Mouse (Mus musculus): ENCODE results near the gene Gm815. TPM values are rescaled to one million over a fixed set of nuclear protein-coding genes. Genes with fewer than 3 reads are reported as not detected.

The Gm815 gene
- polyA plus RNA-seq (2015; fragmentation: Nextera tagmentation; extraction: Ambion mirVana) = not detected in 2 replicates

GRCm38 (mm10) chr19:26885616-26886015 lies at the start of gene Gm815:
Gene Gm815, plus strand, starts transcription at chr19:26885881.
- no peak for ATAC-seq (ENCODE audit: low FRiP score)
- WGBS = 80% methylated on average over 6 of the region's 6 CpGs
- Histone ChIP-seq H3K9ac (replicated peaks) (no peak within 1 kb of the TSS), H3K27me3 (replicated peaks) (no peaks in the 10 kb centered on the region), H3K36me3 (no peaks in the 10 kb centered on the region), H3K9me3 (replicated peaks) (no peaks in the 10 kb centered on the region), H3K4me2 (no peak within 1 kb of the TSS), H3K27ac (replicated peaks) (no peak within 1 kb of the TSS), H3K4me1 (peaks cover 4% of the 10 kb centered on the region; the same call in 1 of the 2 replicates), H3K4me3 (replicated peaks) (no peak within 1 kb of the TSS)

GRCm38 (mm10) chr19:26837626-26838025 lies 48.1 kb upstream of the Gm815 start:
- Histone ChIP-seq H3K27me3 (replicated peaks) (no peaks in the 10 kb centered on the region), H3K4me2 (no peak overlapping the region), H3K36me3 (no peaks in the 10 kb centered on the region), H3K4me3 (replicated peaks) (no peak overlapping the region), H3K4me1 (no peaks in the 10 kb centered on the region), H3K9me3 (replicated peaks) (no peaks in the 10 kb centered on the region), H3K9ac (replicated peaks) (no peak overlapping the region), H3K27ac (replicated peaks) (no peak overlapping the region)
- WGBS = 83% methylated on average over 1 of the region's 1 CpGs
- ATAC-seq (ENCODE audit: low FRiP score) = no peak

- Histone ChIP-seq H3K4me2 (no peak overlapping the region), H3K9me3 (replicated peaks) (no peaks in the 10 kb centered on the region; the same call in 1 of the 2 replicates), H3K9ac (replicated peaks) (no peak overlapping the region), H3K4me1 (peaks cover 24% of the 10 kb centered on the region), H3K27ac (replicated peaks) (peak overlapping the region; percentile 97), H3K27me3 (replicated peaks) (no peaks in the 10 kb centered on the region), H3K36me3 (no peaks in the 10 kb centered on the region), H3K4me3 (replicated peaks) (no peak overlapping the region)
- ATAC-seq (ENCODE audit: low FRiP score) = no peak
- WGBS = 62% methylated on average over 6 of the region's 6 CpGs
Observed at GRCm38 (mm10) chr19:26843896-26844295, 41.8 kb upstream of the Gm815 start.

- Histone ChIP-seq H3K9me3 (replicated peaks) (no peaks in the 10 kb centered on the region; the same call in 1 of the 2 replicates), H3K4me1 (peaks cover 24% of the 10 kb centered on the region)
- 4% methylated on average over 8 of the region's 8 CpGs for WGBS
Observed at GRCm38 (mm10) chr19:26844813-26845212, 40.9 kb upstream of the Gm815 start.

GRCm38 (mm10) chr19:26845276-26846016 lies 40.2 kb upstream of the Gm815 start:
- Histone ChIP-seq H3K9ac (replicated peaks) (peak overlapping the region; percentile 60), H3K4me3 (replicated peaks) (peak overlapping the region; percentile 49), H3K27ac (replicated peaks) (peak overlapping the region; percentile 97), H3K4me2 (peak overlapping the region; percentile 62), H3K27me3 (replicated peaks) (no peaks in the 10 kb centered on the region), H3K4me1 (peaks cover 24% of the 10 kb centered on the region), H3K9me3 (replicated peaks) (no peaks in the 10 kb centered on the region; the same call in 1 of the 2 replicates), H3K36me3 (no peaks in the 10 kb centered on the region)
- peak; percentile 94 for ATAC-seq (ENCODE audit: low FRiP score)
- WGBS = under 1% methylated on average over 16 of the region's 16 CpGs

More at GRCm38 (mm10) chr19:26844813-26845212, 40.9 kb upstream of the Gm815 start:
- H3K4me3 ChIP-seq (replicated peaks) = peak overlapping the region; percentile 49
- H3K27ac ChIP-seq (replicated peaks) = peak overlapping the region; percentile 97
- peak; percentile 60 for ATAC-seq (ENCODE audit: low FRiP score)
- no peaks in the 10 kb centered on the region for H3K36me3 ChIP-seq
- H3K27me3 ChIP-seq (replicated peaks) = no peaks in the 10 kb centered on the region
- H3K9ac ChIP-seq (replicated peaks) = peak overlapping the region; percentile 21; the same call in 1 of the 2 replicates
- H3K4me2 ChIP-seq = peak overlapping the region; percentile 62

GRCm38 (mm10) chr19:26846017-26846285 lies 39.7 kb upstream of the Gm815 start:
- H3K27ac ChIP-seq (replicated peaks) = peak overlapping the region; percentile 97
- no peaks in the 10 kb centered on the region for H3K36me3 ChIP-seq
- ATAC-seq (ENCODE audit: low FRiP score) = peak; percentile 46
- 0% methylated on average over 1 of the region's 1 CpGs for WGBS
- no peaks in the 10 kb centered on the region; the same call in 1 of the 2 replicates for H3K9me3 ChIP-seq (replicated peaks)
- H3K27me3 ChIP-seq (replicated peaks) = no peaks in the 10 kb centered on the region
- H3K4me3 ChIP-seq (replicated peaks) = peak overlapping the region; percentile 49
- H3K4me1 ChIP-seq = peaks cover 24% of the 10 kb centered on the region
- peak overlapping the region; percentile 62 for H3K4me2 ChIP-seq
- H3K9ac ChIP-seq (replicated peaks) = peak overlapping the region; percentile 60

GRCm38 (mm10) chr19:26851017-26851782 lies 34.5 kb upstream of the Gm815 start:
- Histone ChIP-seq H3K27me3 (replicated peaks) (no peaks in the 10 kb centered on the region; the same call in 1 of the 2 replicates), H3K9me3 (replicated peaks) (no peaks in the 10 kb centered on the region; the same call in 1 of the 2 replicates), H3K9ac (replicated peaks) (no peak overlapping the region), H3K4me2 (no peak overlapping the region), H3K4me1 (peaks cover 9% of the 10 kb centered on the region), H3K36me3 (no peaks in the 10 kb centered on the region), H3K27ac (replicated peaks) (no peak overlapping the region), H3K4me3 (replicated peaks) (no peak overlapping the region)
- ATAC-seq (ENCODE audit: low FRiP score) = no peak
- 72% methylated on average over 10 of the region's 10 CpGs for WGBS

GRCm38 (mm10) chr19:26852325-26852900 lies 33.3 kb upstream of the Gm815 start:
- Histone ChIP-seq H3K9ac (replicated peaks) (no peak overlapping the region), H3K27ac (replicated peaks) (no peak overlapping the region), H3K9me3 (replicated peaks) (no peaks in the 10 kb centered on the region; the same call in 1 of the 2 replicates), H3K4me3 (replicated peaks) (no peak overlapping the region), H3K4me2 (no peak overlapping the region), H3K4me1 (no peaks in the 10 kb centered on the region), H3K36me3 (no peaks in the 10 kb centered on the region), H3K27me3 (replicated peaks) (no peaks in the 10 kb centered on the region; the same call in 1 of the 2 replicates)
- WGBS = 61% methylated on average over 10 of the region's 10 CpGs
- ATAC-seq (ENCODE audit: low FRiP score) = no peak

- no peak for ATAC-seq (ENCODE audit: low FRiP score)
- H3K27me3 ChIP-seq (replicated peaks) = no peaks in the 10 kb centered on the region; the same call in 1 of the 2 replicates
- H3K9ac ChIP-seq (replicated peaks) = no peak overlapping the region
- H3K4me3 ChIP-seq (replicated peaks) = no peak overlapping the region
- no peaks in the 10 kb centered on the region; the same call in 1 of the 2 replicates for H3K9me3 ChIP-seq (replicated peaks)
- H3K36me3 ChIP-seq = no peaks in the 10 kb centered on the region
- WGBS = 90% methylated on average over 8 of the region's 8 CpGs
- H3K4me1 ChIP-seq = peaks cover 2% of the 10 kb centered on the region
- no peak overlapping the region for H3K27ac ChIP-seq (replicated peaks)
- H3K4me2 ChIP-seq = no peak overlapping the region
Observed at GRCm38 (mm10) chr19:26853701-26854282, 31.9 kb upstream of the Gm815 start.

- no peak for ATAC-seq (ENCODE audit: low FRiP score)
- 95% methylated on average over 4 of the region's 4 CpGs for WGBS
- no peak overlapping the region for H3K27ac ChIP-seq (replicated peaks)
- H3K4me1 ChIP-seq = peaks cover 6% of the 10 kb centered on the region
- no peaks in the 10 kb centered on the region for H3K9me3 ChIP-seq (replicated peaks)
- H3K36me3 ChIP-seq = no peaks in the 10 kb centered on the region
- no peak overlapping the region for H3K4me3 ChIP-seq (replicated peaks)
- H3K4me2 ChIP-seq = no peak overlapping the region
- no peaks in the 10 kb centered on the region; the same call in 1 of the 2 replicates for H3K27me3 ChIP-seq (replicated peaks)
- no peak overlapping the region for H3K9ac ChIP-seq (replicated peaks)
Observed at GRCm38 (mm10) chr19:26854661-26855060, 31.0 kb upstream of the Gm815 start.

GRCm38 (mm10) chr19:26855152-26855551 lies 30.5 kb upstream of the Gm815 start:
- Histone ChIP-seq H3K4me2 (no peak overlapping the region), H3K36me3 (no peaks in the 10 kb centered on the region), H3K9ac (replicated peaks) (no peak overlapping the region), H3K27me3 (replicated peaks) (no peaks in the 10 kb centered on the region; the same call in 1 of the 2 replicates), H3K27ac (replicated peaks) (no peak overlapping the region), H3K4me1 (peaks cover 6% of the 10 kb centered on the region), H3K9me3 (replicated peaks) (no peaks in the 10 kb centered on the region), H3K4me3 (replicated peaks) (no peak overlapping the region)
- 96% methylated on average over 7 of the region's 7 CpGs for WGBS
- no peak for ATAC-seq (ENCODE audit: low FRiP score)

Data from neural tube, embryonic 15.5 days (tissue).